In the genomic region with DNA sequence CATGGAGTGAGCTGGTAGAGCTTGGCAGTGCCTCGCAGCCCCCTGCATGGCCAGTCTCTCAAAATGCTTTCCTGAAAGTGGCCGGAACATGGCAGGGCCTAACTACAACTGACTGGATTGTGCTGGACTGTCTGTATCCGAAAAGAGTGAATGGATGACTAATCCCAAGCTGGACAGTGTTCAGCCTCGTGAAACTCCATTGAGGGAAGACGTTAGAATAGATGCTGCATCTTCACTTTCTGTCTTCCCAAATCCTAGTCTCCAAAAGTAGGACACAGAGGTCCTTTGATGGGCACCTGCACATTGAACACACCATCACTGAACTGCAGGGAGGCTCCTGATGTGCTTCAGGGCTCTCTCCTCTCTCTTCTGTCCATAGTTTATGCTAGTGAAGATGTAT, we compare ENCODE assay signal across 18 mouse cellular contexts.
"Had no signal": no experiment of that assay in that cellular context is flagged by ENCODE, and none has a peak within 500 bp of the region (broad histone marks: within the 10 kb centered on the region; RNA-seq: fewer than 3 reads in every experiment).

No protein-coding gene starts in this region.

- H3K9me3 ChIP-seq: midbrain, embryonic 10.5 days; neural tube, embryonic 13.5 days; neural tube, embryonic 15.5 days had no signal

- H3K9ac ChIP-seq: liver, embryonic 14.5 days; lung, embryonic 14.5 days; neural tube, embryonic 13.5 days; neural tube, embryonic 15.5 days had no signal

- DNase-seq: lung, adult 18-20 months; lung, embryonic 14.5 days; lung, postnatal 10 days; lung, postnatal 4 days; retina, postnatal 1 day; right cerebral cortex, adult 18-20 months; right cerebral cortex, postnatal 25 days; right cerebral cortex, postnatal 4 days; spleen, adult 18-20 months; thymus, adult 18-20 months; thymus, postnatal 14 days; thymus, postnatal 4 days had no signal

- H3K4me3 ChIP-seq: midbrain, embryonic 10.5 days; myocyte; neural tube, embryonic 13.5 days; neural tube, embryonic 15.5 days had no signal

- H3K4me2 ChIP-seq: lung, embryonic 14.5 days; neural tube, embryonic 13.5 days; neural tube, embryonic 15.5 days had no signal

- H3K27me3 ChIP-seq: neural tube, embryonic 13.5 days; neural tube, embryonic 15.5 days had no signal

- ATAC-seq: midbrain, embryonic 16.5 days had no signal

- H3K27ac ChIP-seq: liver, embryonic 14.5 days; midbrain, embryonic 10.5 days; neural tube, embryonic 13.5 days; neural tube, embryonic 15.5 days had no signal

- H3K4me1 ChIP-seq: midbrain, embryonic 10.5 days; neural tube, embryonic 13.5 days; neural tube, embryonic 15.5 days had no signal
